Mouse (Mus musculus) G1E (cell line): ENCODE measurements around the gene Apob.

Experiments
- CTCF ChIP-seq: IDR thresholded peaks from 2 replicates; pipeline ENCODE4 v1.5.1; 2012; ENCODE audit warnings: low read depth, low read length, inconsistent platforms, mixed read lengths
- TAL1 ChIP-seq: conservative IDR thresholded peaks from 2 replicates; pipeline ENCODE4 v1.6.1; 2012; ENCODE audit warnings: low read depth, low read length, inconsistent platforms, mixed read lengths

DNA sequence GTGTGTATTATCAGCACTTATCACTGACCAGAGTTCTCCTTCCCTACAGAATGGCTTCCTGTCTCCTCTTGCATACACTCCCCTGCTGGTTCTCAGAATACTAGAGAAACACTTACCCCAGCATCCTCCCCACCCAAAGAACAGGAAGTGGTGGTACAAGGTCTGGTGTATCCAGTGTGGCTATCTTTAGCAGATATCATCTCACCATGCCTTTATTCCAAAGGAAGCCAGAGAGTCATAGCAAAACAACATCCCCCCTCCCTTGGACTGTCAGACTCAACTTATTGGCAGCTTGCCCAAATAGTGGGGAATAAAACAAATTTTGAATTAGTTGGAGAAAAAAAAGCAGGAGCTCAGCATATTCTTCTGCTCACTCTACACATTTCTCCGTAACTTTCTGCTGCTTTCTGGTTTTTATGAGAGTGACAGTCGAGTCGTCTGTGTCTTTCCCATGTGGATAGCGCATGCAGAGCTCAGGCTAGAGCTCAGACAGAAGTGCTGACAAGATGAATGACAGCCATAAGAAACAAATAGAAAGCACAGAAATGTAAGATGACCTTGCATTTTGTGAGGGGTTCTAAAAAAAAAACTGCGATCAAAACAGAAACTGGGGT, 15.0 kb upstream of the Apob start:
- TF ChIP-seq CTCF (no peak), TAL1 (no peak)
